Mouse (Mus musculus) hindlimb bud, embryonic 11.5 days (tissue): ENCODE data around the gene Kif3b.
"Not testable (repeated sequence)": the region's sequence is repeated elsewhere in the genome, so short reads cannot be mapped to it uniquely, and the experiment has no call there.

Experiments used
- DNase-seq: peaks from one replicate; pipeline ENCODE4 v3.0.0-alpha.2; 2012; ENCODE audit warnings: low read depth, low spot score; ENCODE audit errors: extremely low spot score

The Kif3b gene

DNA sequence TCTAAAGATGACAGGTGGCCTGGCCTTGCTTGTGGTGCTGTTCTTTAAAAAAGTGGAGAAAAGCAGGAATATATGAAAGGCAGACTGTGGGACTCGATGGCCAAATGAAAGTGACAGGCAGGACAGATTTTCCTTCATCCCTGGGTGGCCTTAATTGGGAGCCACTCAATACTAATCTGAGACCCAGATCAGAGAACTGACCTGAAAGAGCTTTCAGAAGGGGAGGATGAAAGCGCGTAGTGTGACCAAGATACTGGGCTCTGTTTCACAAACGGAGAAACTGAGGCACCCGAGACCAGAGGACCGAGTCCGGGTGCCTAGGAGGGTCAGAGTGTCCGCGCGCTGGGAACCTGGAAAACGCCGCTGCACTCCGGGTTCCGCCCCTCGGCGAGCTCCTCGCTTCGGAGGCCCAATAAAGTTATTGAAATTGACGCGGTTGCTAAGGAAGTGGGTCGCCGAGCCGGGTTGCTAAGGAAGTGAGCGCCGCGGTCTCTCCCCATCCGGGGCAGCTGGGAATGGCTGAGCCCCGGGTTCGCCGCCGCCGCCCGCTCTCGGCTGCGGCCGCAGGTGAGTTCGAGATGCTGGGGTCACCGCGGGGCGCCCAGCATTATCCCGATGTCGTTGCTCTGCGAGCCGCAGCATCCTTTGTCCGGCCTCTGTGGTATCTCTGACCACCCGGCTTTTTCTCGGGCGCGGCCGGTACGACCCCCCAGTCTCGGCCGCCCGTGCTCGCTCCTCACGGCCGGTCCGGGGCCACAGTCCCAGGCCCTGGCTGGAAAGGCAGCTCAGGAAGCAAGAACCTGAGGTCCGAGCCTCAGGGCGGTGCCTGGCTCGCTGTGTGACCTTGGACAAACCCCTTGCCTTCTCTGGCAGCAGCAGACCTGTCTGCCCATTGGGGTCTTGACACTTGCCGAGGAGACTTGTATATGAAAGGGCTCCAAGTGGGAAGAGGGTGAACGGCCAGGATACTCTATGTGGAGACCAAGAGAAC is at the start of gene Kif3b:
Kif3b (plus strand) TSS at position 476 of the 991 bp plus-strand sequence.
- peak; percentile 56 for DNase-seq

DNA sequence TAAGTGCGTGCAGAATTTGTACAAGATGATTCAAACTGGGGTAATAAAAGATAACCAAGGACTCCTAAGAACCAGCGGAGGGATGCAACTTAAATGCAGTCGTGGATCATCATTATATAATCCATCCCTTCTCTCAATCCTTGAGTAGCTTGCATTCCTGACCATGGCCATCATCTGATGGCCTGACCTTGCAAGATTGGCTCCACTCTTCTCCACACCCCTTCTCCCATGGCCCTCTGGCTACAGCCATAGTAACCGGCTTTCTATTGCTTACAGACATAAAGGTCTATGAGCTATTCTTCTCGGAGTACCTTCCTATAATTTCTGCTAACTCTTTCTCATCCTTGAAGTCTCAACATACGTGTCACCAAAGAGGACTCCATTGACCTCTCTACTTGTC is 49.1 kb upstream of the Kif3b start:
- DNase-seq: no peak

DNA sequence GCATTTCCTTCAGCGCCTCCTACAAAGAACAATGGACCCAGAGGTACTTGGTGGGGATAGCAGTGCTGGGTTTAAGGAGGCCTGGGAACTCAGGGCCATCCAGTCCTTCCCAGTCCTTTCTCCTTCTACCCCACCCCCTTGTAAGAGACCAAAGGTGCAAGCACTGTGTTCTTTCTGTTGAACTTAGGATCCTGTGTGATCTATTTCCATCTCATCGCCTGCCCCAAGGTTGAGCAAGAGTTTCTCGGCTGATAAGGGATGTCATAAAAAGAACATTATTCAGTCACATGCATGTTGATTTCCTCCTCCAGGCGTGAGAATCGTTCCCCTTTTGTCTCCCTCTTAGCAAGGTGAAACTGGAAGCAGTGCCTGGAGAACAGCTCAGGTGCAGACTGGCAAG is 41.5 kb upstream of the Kif3b start:
- no peak for DNase-seq

DNA sequence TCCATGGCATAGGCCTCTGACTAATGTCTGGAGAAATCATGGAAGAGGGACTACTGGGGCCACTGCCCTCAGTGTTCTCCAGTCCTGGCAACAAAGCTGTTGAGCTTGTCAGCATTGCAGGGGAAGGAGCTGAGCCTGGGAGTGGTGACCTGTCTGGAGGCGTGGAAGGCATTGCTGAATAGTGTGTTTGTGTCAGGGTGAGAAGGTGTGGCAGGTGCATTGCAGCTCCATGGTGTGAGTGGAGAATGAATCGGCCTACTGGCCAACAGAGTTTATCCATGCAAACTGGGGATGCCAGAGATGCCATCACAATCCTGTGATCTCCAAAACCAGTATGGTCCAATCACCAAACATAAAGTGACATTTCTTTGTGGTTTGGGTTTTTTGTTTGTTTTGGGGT is 34.6 kb upstream of the Kif3b start:
- DNase-seq: no peak

DNA sequence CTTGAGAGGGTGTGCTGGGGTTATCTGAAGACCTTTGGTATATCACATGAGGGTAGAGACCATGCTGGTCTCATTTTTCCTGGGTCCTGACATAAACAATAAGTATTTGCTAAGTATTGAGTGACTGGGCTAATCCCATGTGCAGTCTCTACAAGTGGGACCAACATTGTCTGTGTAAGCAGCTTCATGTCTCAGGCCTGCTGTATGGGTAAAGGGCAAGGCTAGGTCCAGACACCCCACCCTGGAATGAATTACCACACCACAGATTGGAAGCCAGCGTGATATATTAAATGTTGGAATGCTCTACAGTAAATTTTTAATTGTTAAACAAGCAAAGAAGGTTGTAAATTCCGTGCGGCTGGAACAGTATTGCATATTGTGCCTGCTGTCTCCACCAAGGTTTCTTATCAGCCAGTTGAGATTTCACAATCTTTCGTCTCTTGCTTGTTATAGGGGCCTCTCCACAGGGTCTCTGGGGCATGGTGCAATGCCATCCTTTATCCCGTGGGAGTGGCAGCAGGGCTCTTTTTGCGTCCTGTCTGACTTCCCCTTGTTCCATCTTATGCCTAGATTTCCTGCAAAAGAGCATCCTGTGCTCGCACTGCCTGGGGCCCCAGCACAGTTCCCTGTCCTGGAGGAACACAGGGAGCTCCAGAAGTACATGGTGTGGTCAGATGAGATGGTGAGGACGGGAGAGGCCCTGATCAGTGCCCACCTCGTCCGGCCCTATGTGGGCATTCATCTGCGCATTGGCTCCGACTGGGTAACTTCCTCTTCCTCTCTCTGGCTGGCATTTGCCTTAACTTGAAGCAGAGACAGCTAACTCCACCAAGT is 32.0 kb upstream of the Kif3b start:
- no peak for DNase-seq

DNA sequence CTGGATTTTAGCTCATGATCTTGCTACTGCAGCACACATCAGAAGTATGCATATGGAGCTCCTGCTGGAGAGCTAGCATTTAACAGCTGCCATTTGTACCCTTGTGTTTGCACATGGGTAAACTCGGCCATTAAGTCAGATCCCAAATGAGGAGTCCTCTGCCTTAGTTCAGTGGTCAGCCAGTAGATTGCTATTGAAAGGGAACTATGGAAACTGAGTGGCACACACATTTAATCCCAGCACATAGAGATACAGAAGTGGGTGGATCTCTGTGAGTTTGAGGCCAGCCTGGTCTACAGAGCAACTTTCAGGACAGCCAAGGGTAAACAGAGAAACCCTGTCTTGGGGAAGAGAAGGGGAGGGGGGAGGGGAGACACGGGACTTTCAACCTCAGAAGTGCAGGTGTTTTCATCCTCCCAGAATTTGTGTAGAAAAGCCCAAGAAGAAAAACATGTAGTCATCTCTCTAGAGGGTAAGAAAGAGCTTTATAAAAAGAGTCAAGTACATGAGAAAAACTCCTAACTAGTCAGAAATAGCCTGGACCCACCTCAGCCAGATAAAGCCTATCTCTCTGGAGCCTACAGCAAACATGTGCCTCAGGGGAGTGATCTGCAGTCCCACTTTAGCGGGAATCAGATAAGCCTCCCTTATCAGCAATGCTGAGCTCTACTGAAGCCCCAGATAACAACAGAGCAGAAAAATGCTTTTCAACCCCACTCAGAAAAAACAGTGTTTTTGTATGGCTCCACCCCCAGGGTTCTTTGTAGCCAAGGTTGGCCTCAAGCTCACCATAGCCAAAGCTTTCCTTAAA is 31.1 kb upstream of the Kif3b start:
- no peak for DNase-seq

DNA sequence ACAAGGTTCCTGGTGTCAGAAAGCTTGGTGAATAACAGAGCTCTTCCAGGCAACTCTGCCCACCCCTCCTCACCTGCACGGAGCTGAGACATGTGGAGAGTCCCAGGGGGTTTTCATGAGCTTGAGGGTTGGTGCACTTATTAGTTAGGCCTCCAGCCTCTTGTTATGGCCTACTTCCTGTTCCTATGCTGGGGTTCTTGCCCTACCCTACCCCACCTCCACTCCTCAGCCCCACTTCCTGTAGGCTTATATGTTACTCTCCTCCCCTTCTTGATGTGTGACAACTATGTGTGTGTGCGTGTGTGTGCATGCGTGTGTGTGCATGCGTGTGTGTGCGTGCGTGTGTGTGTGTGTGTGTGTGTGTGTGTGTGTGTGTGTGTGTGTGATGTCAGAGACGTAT is 28.2 kb upstream of the Kif3b start:
- no peak for DNase-seq

DNA sequence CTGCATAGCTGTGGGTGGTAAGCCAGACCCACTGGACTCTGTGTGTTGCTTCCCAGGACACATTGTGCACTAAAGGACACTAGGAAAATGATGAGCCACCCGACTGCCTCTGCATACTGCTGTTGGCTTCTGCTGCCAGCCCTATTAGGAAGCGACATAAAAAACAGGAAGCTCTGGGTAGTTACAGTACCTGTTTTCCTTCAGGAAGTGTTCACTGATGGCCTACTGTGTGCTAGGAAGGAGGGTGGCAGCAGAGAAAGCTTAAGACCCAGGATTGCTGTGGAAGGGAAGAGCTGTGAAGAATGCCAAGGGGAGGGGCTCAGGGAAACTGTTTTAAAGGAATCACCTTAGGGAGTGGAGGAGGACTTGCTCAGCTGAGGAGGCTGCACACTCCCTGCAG is 23.9 kb upstream of the Kif3b start:
- no peak for DNase-seq

DNA sequence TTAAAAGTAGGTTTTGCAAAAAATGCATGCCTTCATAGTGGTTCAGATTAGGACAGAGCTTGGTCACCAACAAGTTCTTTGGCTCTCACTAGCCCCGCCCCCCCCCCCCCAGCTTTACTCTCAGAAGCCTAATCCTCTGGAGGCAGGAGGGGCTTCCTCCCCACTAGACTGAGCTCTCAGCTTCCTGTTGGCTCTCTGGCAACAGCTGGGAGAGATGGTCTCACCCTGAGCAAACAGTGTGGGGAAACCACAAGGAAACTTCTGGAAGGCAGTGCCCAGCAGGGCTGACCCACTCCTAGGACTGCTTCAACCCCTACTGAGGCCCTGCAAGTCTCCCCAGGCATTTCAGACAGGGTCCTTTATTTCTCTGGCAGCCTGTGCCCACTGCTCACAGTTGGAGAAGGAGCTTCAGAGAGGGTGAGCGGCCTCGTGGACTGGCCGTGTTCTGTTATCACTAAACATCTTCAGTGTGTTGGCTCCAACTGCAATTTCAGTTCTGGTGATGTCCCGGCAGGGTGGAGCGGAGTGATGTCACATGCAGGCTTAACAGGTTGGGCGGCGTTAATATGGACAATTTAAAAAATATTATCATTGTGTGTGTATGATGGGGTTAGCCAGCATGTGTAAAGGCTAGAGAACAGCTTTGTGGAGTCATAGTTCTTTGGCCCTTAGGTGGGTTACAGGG is 20.8 kb upstream of the Kif3b start:
- not testable (repeated sequence) for DNase-seq

DNA sequence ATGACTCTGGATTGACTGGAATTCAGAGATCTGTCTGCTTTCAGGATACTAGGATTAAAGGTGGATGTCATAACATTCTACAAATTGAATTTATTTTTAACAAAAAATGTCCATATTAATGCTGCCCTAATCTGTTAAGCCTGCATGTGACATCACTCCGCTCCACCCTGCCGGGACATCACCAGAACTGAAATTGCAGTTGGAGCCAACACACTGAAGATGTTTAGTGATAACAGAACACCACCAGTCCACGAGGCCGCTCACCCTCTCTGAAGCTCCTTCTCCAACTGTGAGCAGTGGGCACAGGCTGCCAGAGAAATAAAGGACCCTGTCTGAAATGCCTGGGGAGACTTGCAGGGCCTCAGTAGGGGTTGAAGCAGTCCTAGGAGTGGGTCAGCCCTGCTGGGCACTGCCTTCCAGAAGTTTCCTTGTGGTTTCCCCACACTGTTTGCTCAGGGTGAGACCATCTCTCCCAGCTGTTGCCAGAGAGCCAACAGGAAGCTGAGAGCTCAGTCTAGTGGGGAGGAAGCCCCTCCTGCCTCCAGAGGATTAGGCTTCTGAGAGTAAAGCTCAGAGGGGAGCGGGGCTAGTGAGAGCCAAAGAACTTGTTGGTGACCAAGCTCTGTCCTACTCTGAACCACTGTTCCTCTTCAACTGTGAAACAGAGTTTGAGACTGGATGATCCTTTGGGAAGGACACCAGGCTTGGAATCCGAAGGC is 16.9 kb upstream of the Kif3b start:
- DNase-seq: not testable (repeated sequence)

DNA sequence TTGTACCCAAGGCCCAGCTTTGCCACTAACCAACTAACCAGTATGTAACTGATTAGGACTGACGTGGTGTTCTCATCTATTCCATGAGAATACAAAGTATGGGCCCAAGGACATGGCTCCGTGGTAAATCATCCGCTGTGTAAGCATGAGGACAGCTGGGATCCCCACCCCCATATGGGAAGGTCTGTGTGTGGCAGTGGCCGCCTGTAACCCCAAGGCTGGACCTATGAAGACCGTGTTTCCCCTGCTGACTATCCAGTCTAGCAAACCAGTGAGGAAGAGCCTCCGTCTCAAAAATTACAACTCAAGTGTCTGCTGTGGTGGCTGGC is 16.3 kb upstream of the Kif3b start:
- DNase-seq: no peak

DNA sequence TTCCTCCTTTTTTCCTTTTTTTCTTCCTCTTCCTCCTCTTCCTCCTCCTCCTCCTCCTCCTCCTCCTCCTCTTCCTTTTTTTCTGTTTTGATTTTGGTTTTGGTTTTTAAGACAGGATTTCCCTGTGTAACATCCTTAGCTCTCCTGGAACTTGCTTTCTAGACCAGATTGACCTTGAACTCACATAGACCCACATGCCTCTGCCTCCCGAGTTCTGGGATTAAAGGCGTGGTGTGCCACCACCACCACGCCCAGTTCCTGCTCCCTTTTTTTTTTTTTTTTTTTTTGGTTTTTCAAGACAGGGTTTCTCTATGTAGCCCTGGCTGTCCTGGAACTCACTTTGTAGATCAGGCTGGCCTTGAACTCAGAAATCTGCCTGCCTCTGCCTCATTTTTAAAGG is 15.6 kb upstream of the Kif3b start:
- DNase-seq: not testable (repeated sequence)

DNA sequence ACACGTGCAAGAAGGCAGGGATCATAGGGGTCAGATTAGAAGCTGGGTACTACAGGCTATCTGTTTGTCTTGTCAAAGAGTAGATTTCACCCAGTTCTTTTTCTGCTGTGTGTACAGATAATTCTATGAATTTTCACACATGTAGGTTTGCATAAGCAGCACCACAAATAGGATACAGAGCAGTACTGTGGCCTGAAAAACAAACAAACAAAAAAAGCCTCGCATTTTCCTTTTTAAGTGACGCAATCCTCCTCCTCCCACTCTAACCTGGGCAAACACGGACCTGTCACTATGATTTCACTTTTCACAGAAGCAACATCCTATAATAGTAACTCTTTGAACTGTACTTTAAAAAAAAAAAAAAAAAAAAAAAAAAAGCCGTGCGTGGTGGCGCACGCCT is 14.8 kb upstream of the Kif3b start:
- no peak for DNase-seq

DNA sequence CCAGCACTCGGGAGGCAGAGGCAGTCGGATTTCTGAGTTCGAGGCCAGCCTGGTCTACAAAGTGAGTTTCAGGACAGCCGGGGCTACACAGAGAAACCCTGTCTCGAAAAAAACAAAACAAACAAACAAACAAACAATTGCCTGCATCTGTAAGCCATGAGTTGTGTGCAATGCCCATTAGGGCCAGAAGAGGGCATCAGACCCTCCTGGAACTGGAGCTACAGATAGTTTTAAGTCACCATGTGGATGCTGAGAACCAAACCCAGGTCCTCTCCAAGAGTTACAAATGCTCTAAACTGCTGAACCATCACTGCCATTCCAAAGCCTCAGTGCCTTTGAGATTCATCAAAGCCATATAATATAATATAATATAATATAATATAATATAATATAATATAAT is 14.4 kb upstream of the Kif3b start:
- not testable (repeated sequence) for DNase-seq

DNA sequence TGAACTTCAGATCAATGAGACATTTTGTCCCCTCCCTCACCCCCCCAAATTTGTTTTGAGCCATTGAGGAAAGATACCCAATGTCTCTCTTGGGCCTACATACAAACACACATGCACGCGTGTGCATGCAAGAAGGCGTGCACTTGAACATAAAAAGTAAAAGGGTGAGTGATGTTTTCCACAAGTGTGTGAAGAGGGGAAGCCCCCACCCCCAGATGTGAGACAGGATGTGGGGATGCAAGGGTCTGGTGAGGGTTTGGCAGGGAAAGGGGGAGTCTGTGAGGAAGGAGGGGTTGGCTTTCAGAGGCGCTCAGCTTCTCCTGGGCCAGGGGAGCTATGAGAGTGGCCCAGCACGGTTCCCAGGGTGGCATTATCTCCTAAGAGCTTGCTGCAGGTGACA is 12.9 kb upstream of the Kif3b start:
- no peak for DNase-seq

DNA sequence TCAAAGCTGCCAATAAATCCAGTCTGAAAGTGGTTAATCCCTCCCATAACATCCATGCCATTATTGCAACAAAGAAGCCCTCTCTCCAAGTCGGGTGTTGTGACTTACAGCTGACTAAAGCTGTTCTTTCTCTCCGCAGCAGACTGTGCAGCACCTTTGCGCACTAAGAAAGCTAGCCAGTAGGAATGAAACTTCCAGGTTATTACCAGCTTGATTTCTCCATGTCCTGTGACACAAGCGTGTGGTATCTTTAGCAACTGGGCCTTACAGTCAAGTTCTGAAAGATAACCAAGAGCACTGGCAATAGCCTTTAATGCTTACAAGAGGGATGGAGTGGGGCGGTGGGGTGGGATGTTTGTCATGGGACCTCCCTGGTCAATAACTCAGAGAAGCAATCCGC is 7.3 kb upstream of the Kif3b start:
- DNase-seq: no peak

DNA sequence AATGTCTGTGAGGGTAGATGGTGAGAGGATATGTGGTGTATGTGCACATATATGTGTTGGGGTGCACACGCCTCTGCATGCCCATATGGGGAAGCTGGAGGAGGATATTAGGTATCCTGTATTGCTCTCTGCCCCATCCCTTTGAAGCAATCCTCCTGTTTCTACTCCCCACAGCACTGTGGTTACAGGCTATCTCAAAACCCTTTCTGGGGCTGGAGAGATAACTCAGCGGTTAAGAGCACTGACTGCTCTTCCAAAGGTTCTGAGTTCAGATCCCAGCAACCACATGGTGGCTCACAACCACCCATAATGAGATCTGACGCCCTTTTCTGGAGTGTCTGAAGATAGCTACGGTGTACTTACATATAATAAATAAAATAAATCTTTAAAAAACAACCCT is 4.7 kb upstream of the Kif3b start:
- DNase-seq: no peak

DNA sequence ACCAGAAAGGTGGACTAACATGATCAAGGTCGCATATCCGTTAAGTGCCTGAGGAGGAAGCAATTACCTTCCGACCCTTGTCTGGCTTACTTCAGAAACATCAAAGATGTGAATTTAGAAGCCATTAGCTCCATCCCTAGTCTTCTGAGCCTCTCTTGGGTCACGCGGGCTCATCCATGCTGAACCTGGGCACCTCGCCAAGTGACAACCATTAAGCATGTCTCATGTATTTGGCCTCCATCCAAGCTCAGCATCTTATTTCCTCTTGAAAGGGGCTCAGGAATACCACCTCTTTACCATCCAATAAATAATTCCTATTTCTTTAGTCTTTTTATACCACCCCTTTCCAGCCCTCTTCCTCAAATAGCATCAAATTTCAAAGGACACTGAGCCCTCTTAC is 3.4 kb upstream of the Kif3b start:
- no peak for DNase-seq

DNA sequence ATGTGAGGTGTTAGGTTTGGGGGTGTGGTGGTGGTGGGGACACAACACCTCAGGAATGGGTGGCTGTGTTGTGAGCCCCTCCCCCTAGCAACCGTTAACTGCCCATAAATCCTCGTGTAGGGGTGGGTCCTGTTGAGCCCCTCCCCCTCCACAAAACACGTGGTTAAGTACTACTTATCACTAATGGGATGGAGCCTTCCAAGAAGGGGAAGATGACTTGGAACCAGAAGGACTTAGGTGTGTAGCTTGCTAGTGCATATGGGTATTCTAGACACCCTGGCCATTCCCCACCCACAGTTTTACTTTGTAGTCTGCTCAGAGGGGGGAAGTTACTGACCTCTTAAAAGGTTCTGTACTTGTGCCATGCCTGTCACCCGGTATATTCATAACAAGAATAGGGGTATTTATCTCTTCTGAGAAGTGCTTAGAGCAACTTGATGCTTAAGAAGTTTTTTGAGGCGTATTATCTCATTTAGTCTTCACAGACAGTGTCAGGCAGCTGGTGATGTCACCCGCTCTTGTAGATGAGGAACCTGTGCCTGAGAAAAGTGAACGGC is 1.2 kb downstream of the Kif3b start:
- no peak for DNase-seq

DNA sequence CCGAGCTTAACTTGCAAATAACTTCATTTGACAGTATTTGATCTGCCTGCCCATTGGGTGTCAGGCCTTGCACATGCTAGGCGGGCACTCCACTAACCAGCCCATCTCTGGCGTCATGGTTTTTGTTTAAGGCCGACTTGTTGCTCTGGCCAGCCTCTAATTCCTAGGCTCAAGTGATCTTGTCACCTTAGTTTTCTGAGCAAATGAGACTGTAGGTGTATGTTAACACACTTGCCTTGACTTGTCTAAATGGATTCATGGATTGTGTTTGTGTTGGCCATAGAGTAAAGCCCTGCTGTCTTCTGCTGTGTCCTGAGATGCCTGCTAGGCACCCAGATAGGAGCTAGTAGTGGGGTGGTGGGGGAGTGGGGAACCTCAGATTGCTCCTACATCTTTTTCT is 4.0 kb downstream of the Kif3b start:
- no peak for DNase-seq
